ENCODE assay signal across 10 mouse cellular contexts in genomic region chr8:79534271-79534889, GRCm38 (mm10).
DNase-seq lines count a peak whose midpoint lies in the region; ATAC-seq and TF ChIP-seq lines count a peak whose summit lies in the region.
"Had no signal": no experiment of that assay in that cellular context is flagged by ENCODE, and none has a peak within 500 bp of the region (broad histone marks: within the 10 kb centered on the region; RNA-seq: fewer than 3 reads in every experiment).

No protein-coding gene starts in this region.

- no peak overlapping the region for H3K9ac ChIP-seq in midbrain, postnatal 0 days (replicated peaks; ENCODE audit: low read length, poor library complexity, severe bottlenecking)
- no peak overlapping the region for H3K9ac ChIP-seq in midbrain, embryonic 11.5 days (ENCODE audit: low read length)
- H3K9ac ChIP-seq: forebrain, embryonic 15.5 days had no signal

- no peak overlapping the region for H3K27ac ChIP-seq in midbrain, postnatal 0 days (ENCODE audit: low read depth, low read length)
- no peak overlapping the region for H3K27ac ChIP-seq in midbrain, embryonic 11.5 days (ENCODE audit: low read depth, low read length)
- H3K27ac ChIP-seq: forebrain, embryonic 15.5 days had no signal

- TF ChIP-seq CTCF in midbrain, postnatal 0 days (IDR thresholded peaks at IDR 0.05): no peak

- DNase-seq in gastrocnemius, postnatal 10 days: peak; percentile 6
- DNase-seq in gastrocnemius, adult 18-20 months (ENCODE audit: low spot score): no peak
- DNase-seq in midbrain, postnatal 0 days (ENCODE audit: low spot score): peak; percentile 48
- DNase-seq in midbrain, embryonic 11.5 days (ENCODE audit: low spot score, missing footprints): no peak
- peak; percentile 8 to 9 for DNase-seq in left cerebral cortex, postnatal 36 days (ENCODE audit: low spot score in 2 of 2)
- no peak for DNase-seq in thymus, postnatal 10 days (ENCODE audit: low spot score in 2 of 2)
- DNase-seq in thymus, postnatal 25 days: no peak
- DNase-seq in thymus, postnatal 14 days: no peak
- DNase-seq: cerebellum, postnatal 14 days had no signal

- no peaks in the 10 kb centered on the region for H3K9me3 ChIP-seq in midbrain, postnatal 0 days (ENCODE audit: low read length)
- no peaks in the 10 kb centered on the region for H3K9me3 ChIP-seq in midbrain, embryonic 11.5 days (ENCODE audit: control insufficient read depth, low read length)
- H3K9me3 ChIP-seq: forebrain, embryonic 15.5 days had no signal

- intact Hi-C loops in left cerebral cortex, postnatal 36 days (cut with DNase I): no loop called here

- no peak for ATAC-seq in midbrain, postnatal 0 days (ENCODE audit: low FRiP score)
- no peak for ATAC-seq in midbrain, embryonic 11.5 days (ENCODE audit: low FRiP score)
- ATAC-seq: forebrain, embryonic 15.5 days had no signal

- H3K36me3 ChIP-seq in midbrain, postnatal 0 days (ENCODE audit: insufficient read depth, low read length): no peaks in the 10 kb centered on the region
- H3K36me3 ChIP-seq in midbrain, embryonic 11.5 days (ENCODE audit: control insufficient read depth, insufficient read depth, low read length): no peaks in the 10 kb centered on the region
- H3K36me3 ChIP-seq: forebrain, embryonic 15.5 days had no signal

- H3K4me1 ChIP-seq in midbrain, postnatal 0 days (ENCODE audit: insufficient read depth, low read length): no peaks in the 10 kb centered on the region
- no peaks in the 10 kb centered on the region for H3K4me1 ChIP-seq in midbrain, embryonic 11.5 days (ENCODE audit: control insufficient read depth, insufficient read depth, low read length)
- H3K4me1 ChIP-seq: forebrain, embryonic 15.5 days had no signal

- 74% methylated on average over 12 of the region's 12 CpGs for WGBS in midbrain, postnatal 0 days
- 89% methylated on average over 12 of the region's 12 CpGs for WGBS in midbrain, embryonic 11.5 days

- H3K27me3 ChIP-seq in midbrain, postnatal 0 days (ENCODE audit: insufficient read depth, low read length): no peaks in the 10 kb centered on the region
- no peaks in the 10 kb centered on the region for H3K27me3 ChIP-seq in midbrain, embryonic 11.5 days (ENCODE audit: control insufficient read depth, insufficient read depth, low read length)
- H3K27me3 ChIP-seq: forebrain, embryonic 15.5 days had no signal

- H3K4me3 ChIP-seq in midbrain, postnatal 0 days (ENCODE audit: low read depth, low read length): no peak overlapping the region
- no peak overlapping the region for H3K4me3 ChIP-seq in midbrain, embryonic 11.5 days (ENCODE audit: low read depth, low read length)
- H3K4me3 ChIP-seq: forebrain, embryonic 15.5 days had no signal

- H3K4me2 ChIP-seq in midbrain, postnatal 0 days (ENCODE audit: low read depth, low read length, poor library complexity, severe bottlenecking): no peak overlapping the region
- H3K4me2 ChIP-seq in midbrain, embryonic 11.5 days: no peak overlapping the region
- H3K4me2 ChIP-seq: forebrain, embryonic 15.5 days had no signal

Comparison
In these comparisons a context has a peak if more than half of its experiments do, and no peak if none do; other contexts are left out.
1. DNase-seq: peak in gastrocnemius, postnatal 10 days (single experiment), midbrain, postnatal 0 days (single experiment) and left cerebral cortex, postnatal 36 days (2 of 2); none in gastrocnemius, adult 18-20 months (single experiment), midbrain, embryonic 11.5 days (single experiment), thymus, postnatal 10 days (0 of 2), thymus, postnatal 25 days (single experiment) and thymus, postnatal 14 days (single experiment).